Mouse (Mus musculus): ENCODE results near the gene Pou2af1. TPM values are rescaled to one million over a fixed set of nuclear protein-coding genes. Genes with fewer than 3 reads are reported as not detected.

Gene Pou2af1
- total RNA-seq (2021), result under 1 TPM in 1 of 2 experiments, not detected in 1; 0.09 TPM
- long read RNA-seq, experiment 1, result 0 reads
- long read RNA-seq, experiment 2, result 0 reads

GRCm38 (mm10) chr9:51213023-51213728 is at the start of gene Pou2af1:
Gene Pou2af1 (plus strand): TSS chr9:51213708.
- no peak for DNase-seq (ENCODE audit: low spot score)

GRCm38 (mm10) chr9:51163989-51164388 is 49.5 kb upstream of the Pou2af1 start:
- no peak for DNase-seq (ENCODE audit: low spot score)

- DNase-seq (ENCODE audit: low spot score), result no peak
Observed at GRCm38 (mm10) chr9:51165312-51166180, 48.0 kb upstream of the Pou2af1 start, which contains the start of gene Gm32742. Gene Gm32742 (minus strand): TSS chr9:51165517.

- no peak for DNase-seq (ENCODE audit: low spot score)
Observed at GRCm38 (mm10) chr9:51167954-51168353, 45.6 kb upstream of the Pou2af1 start.

- no peak for DNase-seq (ENCODE audit: low spot score)
Observed at GRCm38 (mm10) chr9:51168698-51169097, 44.8 kb upstream of the Pou2af1 start.

GRCm38 (mm10) chr9:51169133-51169532 is 44.4 kb upstream of the Pou2af1 start:
- DNase-seq (ENCODE audit: low spot score), result no peak

- no peak for DNase-seq (ENCODE audit: low spot score)
Observed at GRCm38 (mm10) chr9:51170298-51170697, 43.2 kb upstream of the Pou2af1 start.

- DNase-seq (ENCODE audit: low spot score), result no peak
Observed at GRCm38 (mm10) chr9:51174890-51175464, 38.5 kb upstream of the Pou2af1 start.

- DNase-seq (ENCODE audit: low spot score), result no peak
Observed at GRCm38 (mm10) chr9:51175722-51176121, 37.8 kb upstream of the Pou2af1 start.

- DNase-seq (ENCODE audit: low spot score), result no peak
Observed at GRCm38 (mm10) chr9:51178297-51178696, 35.2 kb upstream of the Pou2af1 start.

- peak; percentile 32 for DNase-seq (ENCODE audit: low spot score)
Observed at GRCm38 (mm10) chr9:51180621-51181020, 32.9 kb upstream of the Pou2af1 start.

- no peak for DNase-seq (ENCODE audit: low spot score)
Observed at GRCm38 (mm10) chr9:51182716-51183710, 30.5 kb upstream of the Pou2af1 start.

GRCm38 (mm10) chr9:51185386-51185785 is 28.1 kb upstream of the Pou2af1 start:
- no peak for DNase-seq (ENCODE audit: low spot score)

GRCm38 (mm10) chr9:51185871-51186270 is 27.6 kb upstream of the Pou2af1 start:
- no peak for DNase-seq (ENCODE audit: low spot score)

- no peak for DNase-seq (ENCODE audit: low spot score)
Observed at GRCm38 (mm10) chr9:51190655-51191054, 22.9 kb upstream of the Pou2af1 start.

GRCm38 (mm10) chr9:51194790-51195189 is 18.7 kb upstream of the Pou2af1 start:
- DNase-seq (ENCODE audit: low spot score), result no peak

- DNase-seq (ENCODE audit: low spot score), result no peak
Observed at GRCm38 (mm10) chr9:51208974-51209332, 4.6 kb upstream of the Pou2af1 start.

- no peak for DNase-seq (ENCODE audit: low spot score)
Observed at GRCm38 (mm10) chr9:51211191-51211590, 2.3 kb upstream of the Pou2af1 start.

GRCm38 (mm10) chr9:51213729-51214237 is 275 bp downstream of the Pou2af1 start:
- no peak for DNase-seq (ENCODE audit: low spot score)

GRCm38 (mm10) chr9:51215311-51215710 is 1.8 kb downstream of the Pou2af1 start:
- DNase-seq (ENCODE audit: low spot score), result no peak

- no peak for DNase-seq (ENCODE audit: low spot score)
Observed at GRCm38 (mm10) chr9:51215949-51216348, 2.4 kb downstream of the Pou2af1 start.
